Mouse (Mus musculus): ENCODE measurements around the gene Mbd3l2. TPM values are rescaled to one million over a fixed set of nuclear protein-coding genes. Genes with fewer than 3 reads are reported as not detected.

The Mbd3l2 gene
- polyA plus RNA-seq (2017; shearing (Covaris generic)) = not detected

DNA sequence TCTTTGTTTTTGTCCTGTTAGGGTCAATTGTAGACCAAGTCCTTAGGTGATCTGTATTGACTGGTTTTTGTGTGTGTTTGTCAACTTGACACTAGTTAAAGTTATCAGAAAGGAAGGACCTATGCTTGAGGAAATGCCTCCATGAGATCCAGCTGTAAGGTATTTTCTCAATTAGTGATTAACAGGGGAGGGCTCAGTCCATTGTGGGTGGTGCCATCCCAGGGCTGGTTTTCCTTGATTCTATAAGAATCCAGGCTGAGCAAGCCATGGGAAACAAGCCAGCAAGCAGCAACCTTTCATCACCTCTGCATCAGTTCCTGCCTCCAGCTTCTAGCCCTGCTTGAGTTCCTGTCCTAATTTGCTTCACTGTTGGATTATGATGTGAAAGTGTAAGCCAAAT is at the start of gene Mbd3l2:
Gene Mbd3l2 (plus strand): TSS at position 301 of the 400 bp plus-strand sequence.

DNA sequence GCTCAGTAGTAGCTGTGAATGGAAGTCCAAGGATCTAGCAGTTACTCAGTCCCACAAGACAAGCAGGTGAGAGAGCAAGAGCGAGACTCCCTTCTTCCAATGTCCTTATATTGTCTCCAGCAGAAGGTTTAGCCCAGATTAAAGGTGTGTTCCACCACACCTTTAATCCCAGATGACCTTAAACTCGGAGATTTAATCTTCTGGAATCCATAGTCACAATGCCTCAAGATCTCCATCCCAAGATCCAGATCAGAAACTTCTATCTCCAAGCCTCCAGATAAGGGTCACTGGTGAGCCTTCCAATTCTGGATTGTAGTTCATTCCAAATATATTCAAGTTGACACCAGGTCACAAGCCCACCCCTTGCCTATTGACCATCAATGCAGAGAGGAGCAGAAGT is 27.6 kb upstream of the Mbd3l2 start, which contains the start of gene Naalad2:
Gene Naalad2 (minus strand): TSS at position 101 of the 400 bp plus-strand sequence.

DNA sequence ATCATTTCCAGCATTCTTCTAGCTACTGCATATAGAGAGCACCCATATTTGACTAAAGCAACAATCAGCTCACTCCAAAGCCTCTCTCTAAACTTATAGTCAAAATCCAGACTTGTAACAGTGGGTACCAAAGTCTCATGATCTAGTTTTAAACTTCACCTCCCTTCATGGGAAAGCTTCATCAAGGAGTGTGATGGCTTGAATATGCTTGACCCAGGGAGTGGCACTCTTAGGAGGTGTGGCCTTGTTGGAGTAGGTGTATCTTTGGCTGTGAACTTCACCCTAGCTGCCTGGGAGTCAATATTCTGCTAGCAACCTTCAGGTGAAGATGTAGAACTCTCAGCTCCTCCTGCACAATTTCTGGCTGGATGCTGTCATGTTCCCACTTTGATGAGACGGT is 26.3 kb upstream of the Mbd3l2 start, which contains the start of gene Ubtfl1:
Gene Ubtfl1 (plus strand): TSS at position 301 of the 400 bp plus-strand sequence.

DNA sequence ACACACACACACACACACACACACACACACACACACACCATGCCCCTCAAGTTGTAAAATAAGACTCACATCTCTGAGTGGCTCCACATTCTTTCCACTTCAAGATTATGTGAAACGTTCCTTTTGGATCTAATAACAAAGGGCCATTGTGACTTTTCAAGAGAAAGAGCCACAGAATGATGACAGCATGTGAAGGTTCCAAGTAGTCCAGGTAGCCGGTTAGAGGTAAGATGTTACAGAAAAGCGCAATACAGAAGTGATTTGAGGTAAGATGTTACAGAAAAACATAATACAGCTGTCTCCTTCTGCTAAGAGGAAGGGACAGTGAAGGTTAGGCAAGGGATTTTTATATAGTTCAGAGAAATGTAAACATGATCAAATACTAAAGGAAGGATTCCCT is 47.7 kb downstream of the Mbd3l2 start, which contains the start of the genes Zfp558 and Mbd3l1:
Gene Zfp558 (minus strand): TSS at position 101 of the 400 bp plus-strand sequence.
Gene Mbd3l1 (plus strand): TSS at position 192 of the 400 bp plus-strand sequence.

Other genes with a start within 250 kb of the Mbd3l2 start
- 142 TPM for gene Chordc1, start 138.5 kb upstream of the Mbd3l2 start, polyA plus RNA-seq (2017; shearing (Covaris generic))
- gene Naalad2, start 27.7 kb upstream of the Mbd3l2 start, polyA plus RNA-seq (2017; shearing (Covaris generic)) = not detected
- gene Ubtfl1, start 26.2 kb upstream of the Mbd3l2 start, polyA plus RNA-seq (2017; shearing (Covaris generic)) = 0.15 TPM
- 1.2 TPM for gene Zfp558, start 47.6 kb downstream of the Mbd3l2 start, polyA plus RNA-seq (2017; shearing (Covaris generic))
- not detected for gene Mbd3l1, start 47.7 kb downstream of the Mbd3l2 start, polyA plus RNA-seq (2017; shearing (Covaris generic))
- gene Muc16, start 243.9 kb downstream of the Mbd3l2 start, polyA plus RNA-seq (2017; shearing (Covaris generic)) = not detected

All from effector memory CD4-positive, alpha-beta T cell, adult 5 months (primary cell).